Mouse (Mus musculus) limb, embryonic 10.5 days (tissue): Measurements from ENCODE around the gene Dglucy. TPM values are rescaled to one million over a fixed set of nuclear protein-coding genes. Genes with fewer than 3 reads are reported as not detected.

Source experiments
- DNase-seq: peaks from one replicate; pipeline ENCODE4 v3.0.0-alpha.2; 2017; ENCODE audit warnings: low spot score
- H3K27ac ChIP-seq: fragments of 300-500 bp; sonication (generic); 2 replicates; pipeline ENCODE4 v1.5.1; 2016; ENCODE audit warnings: mild to moderate bottlenecking
- H3K27me3 ChIP-seq: fragments of 300-500 bp; sonication (generic); 2 replicates; pipeline ENCODE4 v1.6.1; 2016; ENCODE audit warnings: low read depth, mild to moderate bottlenecking; ENCODE audit not compliant: poor library complexity, severe bottlenecking
- H3K36me3 ChIP-seq: fragments of 300-500 bp; sonication (generic); 2 replicates; pipeline ENCODE4 v1.6.1; 2016; ENCODE audit warnings: mild to moderate bottlenecking, moderate library complexity
- H3K4me1 ChIP-seq: fragments of 300-500 bp; sonication (generic); 2 replicates; pipeline ENCODE4 v1.6.1; 2016
- H3K4me3 ChIP-seq: fragments of 300-500 bp; sonication (generic); 2 replicates; pipeline ENCODE4 v1.5.1; 2016; ENCODE audit warnings: mild to moderate bottlenecking, moderate library complexity
- H3K9me3 ChIP-seq: fragments of 300-500 bp; sonication (generic); replicated peaks from 2 replicates; pipeline ENCODE4 v1.6.1; 2016; ENCODE audit warnings: mild to moderate bottlenecking
- WGBS: fragments of 180-500 bp; shearing (Covaris S2); methylation state at CpG from one replicate; pipeline ENCODE4 v1.1.7; 2016; 5-methylcytosine and 5-hydroxymethylcytosine counted together
- polyA plus RNA-seq: library from polyadenylated mRNA; unstranded; fragments of >200 nt; fragmentation: Nextera tagmentation; extraction: Ambion mirVana; gene quantifications from 2 replicates; pipeline ENCODE4 v1.2.1, GENCODE M21; 2016

The Dglucy gene
- polyA plus RNA-seq, 1 experiment from 2014 or later, result 0.41 TPM

- Histone ChIP-seq H3K9me3 (no peaks in the 10 kb centered on the region), H3K4me1 (peaks cover 23% of the 10 kb centered on the region), H3K27me3 (peaks cover 34% of the 10 kb centered on the region), H3K4me3 (peak within 1 kb of the TSS; percentile 57), H3K27ac (0 out of 2 replicates have a peak within 1 kb of the TSS, but pooled peaks have one; percentile 14), H3K36me3 (0 out of 2 replicates have a peak, but pooled peaks cover under 1% of the 10 kb centered on the region)
- WGBS, result 2% methylated on average over 39 of the region's 39 CpGs
- DNase-seq, result peak; percentile 69
Measured at GRCm38 (mm10) chr12:100907598-100908297, 128.9 kb downstream of the Dglucy start, which contains the start of gene Gpr68. Gene Gpr68, minus strand, starts transcription at chr12:100908198.

DNA sequence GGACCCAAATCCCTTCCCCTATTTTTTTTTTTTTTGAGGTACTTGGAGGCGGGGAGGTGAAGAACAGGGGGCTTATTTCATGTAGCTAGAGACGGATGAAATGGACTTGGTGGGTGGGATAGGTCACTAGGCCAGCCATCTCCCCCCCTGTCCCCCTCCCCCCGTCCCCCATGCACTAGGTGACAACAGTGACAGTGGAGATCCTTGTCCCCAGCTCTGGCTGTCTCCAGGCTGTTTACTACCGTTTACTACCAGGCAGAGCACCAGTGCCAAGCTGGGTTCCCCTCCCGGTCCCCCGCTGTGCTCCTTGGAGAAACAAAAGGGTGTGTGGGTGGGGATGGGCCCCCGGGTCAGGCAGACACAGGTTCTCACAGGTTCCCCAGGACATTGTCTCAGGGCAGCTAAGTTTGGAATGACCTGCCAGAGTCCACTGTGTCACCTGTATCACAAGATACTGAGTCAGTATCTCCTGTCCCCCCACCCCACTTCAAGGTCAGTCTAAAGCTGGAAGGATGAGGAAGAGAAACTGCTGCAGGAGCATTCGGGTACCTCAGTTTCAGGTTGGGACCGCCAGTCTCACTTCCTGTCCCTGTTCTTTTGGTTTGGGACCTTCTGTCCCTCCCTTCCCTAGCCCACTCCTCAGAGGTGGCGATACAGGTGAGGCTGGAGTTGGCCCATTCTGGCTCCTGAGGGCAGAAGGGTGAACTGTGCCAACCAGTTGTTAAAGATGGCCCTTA is 129.6 kb downstream of the Dglucy start:
- Histone ChIP-seq H3K27ac (0 out of 2 replicates have a peak overlapping the region, but pooled peaks have one; percentile 14), H3K4me1 (peaks cover 31% of the 10 kb centered on the region), H3K36me3 (0 out of 2 replicates have a peak, but pooled peaks cover 5% of the 10 kb centered on the region), H3K27me3 (peaks cover 34% of the 10 kb centered on the region), H3K4me3 (peak overlapping the region; percentile 57), H3K9me3 (no peaks in the 10 kb centered on the region)
- DNase-seq, result no peak
- 22% methylated on average over 10 of the region's 10 CpGs for WGBS

DNA sequence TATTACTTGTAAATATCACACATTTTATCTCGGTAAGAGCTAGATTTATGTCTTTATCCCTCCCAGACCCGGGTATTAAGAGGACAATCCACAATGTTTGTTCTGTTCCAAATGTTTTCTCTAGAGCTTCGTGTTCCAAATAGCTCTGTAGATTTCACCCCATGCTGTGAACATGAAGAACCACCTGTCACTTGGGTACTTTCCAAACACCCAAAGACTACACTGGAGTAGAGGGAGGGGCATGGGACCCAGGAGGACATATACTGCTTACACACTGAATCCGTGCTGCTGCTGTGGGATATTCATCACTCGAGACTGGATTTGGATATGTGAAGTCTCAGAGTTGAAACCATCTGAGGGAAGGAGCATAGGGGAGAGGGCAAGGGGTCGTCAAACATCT is 130.9 kb downstream of the Dglucy start:
- 70% methylated on average over 6 of the region's 6 CpGs for WGBS
- peaks cover 6% of the 10 kb centered on the region; the same call in 1 of the 2 replicates for H3K36me3 ChIP-seq
- no peaks in the 10 kb centered on the region for H3K9me3 ChIP-seq
- H3K27ac ChIP-seq, result no peak overlapping the region
- H3K4me3 ChIP-seq, result no peak overlapping the region
- peaks cover 34% of the 10 kb centered on the region for H3K27me3 ChIP-seq
- peaks cover 31% of the 10 kb centered on the region for H3K4me1 ChIP-seq
- no peak for DNase-seq

GRCm38 (mm10) chr12:100910731-100911130 is 131.9 kb downstream of the Dglucy start:
- Histone ChIP-seq H3K27me3 (peaks cover 34% of the 10 kb centered on the region), H3K36me3 (peaks cover 9% of the 10 kb centered on the region; the same call in 1 of the 2 replicates), H3K4me1 (peaks cover 31% of the 10 kb centered on the region), H3K27ac (no peak overlapping the region), H3K9me3 (no peaks in the 10 kb centered on the region), H3K4me3 (no peak overlapping the region)
- no peak for DNase-seq
- WGBS, result 84% methylated on average over 12 of the region's 12 CpGs

GRCm38 (mm10) chr12:100924646-100925339 is 145.9 kb downstream of the Dglucy start:
- no peaks in the 10 kb centered on the region for H3K9me3 ChIP-seq
- no peak overlapping the region for H3K4me3 ChIP-seq
- H3K36me3 ChIP-seq, result peaks cover 26% of the 10 kb centered on the region
- H3K27me3 ChIP-seq, result no peaks in the 10 kb centered on the region
- no peak overlapping the region for H3K27ac ChIP-seq
- no peaks in the 10 kb centered on the region for H3K4me1 ChIP-seq
- DNase-seq, result no peak
- 88% methylated on average over 15 of the region's 15 CpGs for WGBS

DNA sequence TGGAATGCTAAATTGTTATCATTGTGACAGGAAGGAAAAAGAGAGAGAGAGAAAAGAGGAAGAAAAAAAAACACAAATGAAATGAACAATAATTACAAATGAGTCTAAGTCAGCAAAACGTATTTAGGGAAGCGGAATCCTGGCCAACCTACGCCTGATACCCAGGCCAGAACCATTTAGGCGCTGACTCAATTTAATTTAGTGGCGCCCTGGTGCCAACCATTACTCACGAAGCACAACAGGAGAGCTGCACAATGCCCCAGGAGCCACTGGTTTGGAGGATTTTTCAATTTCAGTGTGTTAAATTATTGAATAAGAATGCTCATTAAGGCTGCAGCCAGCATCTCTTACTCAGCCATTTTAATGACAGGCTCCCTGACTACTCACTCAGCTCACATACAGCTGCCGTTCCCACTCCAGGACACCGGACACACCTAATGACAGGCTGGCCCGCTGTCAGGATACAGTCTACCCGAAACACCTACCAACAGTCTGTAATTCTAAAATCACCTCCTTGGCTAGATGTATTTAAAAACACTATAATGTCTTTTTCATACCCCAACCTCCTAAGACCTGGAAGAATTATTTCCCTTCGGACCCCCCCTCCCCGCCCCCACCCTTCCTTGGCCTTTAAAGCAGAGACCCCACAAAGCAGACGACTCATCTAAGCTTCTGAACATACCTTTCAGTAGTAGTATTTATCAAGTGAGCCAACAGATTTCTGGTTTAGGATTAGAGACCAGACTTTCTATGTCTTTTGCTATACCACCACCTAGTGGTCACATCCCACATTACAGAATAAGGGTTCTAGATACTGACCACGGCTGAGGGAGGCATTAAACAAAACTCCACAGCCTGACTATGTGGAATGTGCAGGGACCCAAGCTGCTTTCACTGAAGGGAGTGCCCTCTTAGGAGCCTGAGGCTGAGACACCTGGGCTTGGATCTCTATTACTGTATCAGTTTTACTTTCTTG is 147.1 kb downstream of the Dglucy start:
- peak; percentile 50 for DNase-seq
- Histone ChIP-seq H3K4me1 (no peaks in the 10 kb centered on the region), H3K27me3 (no peaks in the 10 kb centered on the region), H3K27ac (no peak overlapping the region), H3K36me3 (peaks cover 31% of the 10 kb centered on the region), H3K4me3 (no peak overlapping the region), H3K9me3 (no peaks in the 10 kb centered on the region)
- 75% methylated on average over 14 of the region's 14 CpGs for WGBS

DNA sequence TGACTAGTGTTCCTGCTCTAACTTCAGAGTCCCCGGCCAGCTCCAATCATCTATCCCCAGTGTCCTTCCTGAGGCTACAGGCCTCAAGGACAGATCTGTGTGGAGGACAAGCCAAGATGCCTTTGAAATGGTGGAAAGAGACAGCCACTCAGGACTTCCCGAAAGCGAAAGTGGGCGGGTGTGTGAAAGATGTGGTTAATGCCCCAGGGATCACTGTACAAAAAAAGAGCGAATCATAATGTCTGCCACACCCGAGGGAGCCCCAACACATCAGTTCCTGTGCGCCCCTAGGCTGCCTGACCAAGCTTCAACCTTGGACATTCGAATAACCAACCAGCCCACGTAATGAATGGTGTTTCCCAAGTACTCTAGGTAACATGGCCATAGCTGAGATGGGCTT is 149.4 kb downstream of the Dglucy start:
- H3K36me3 ChIP-seq, result peaks cover 34% of the 10 kb centered on the region
- 92% methylated on average over 9 of the region's 9 CpGs for WGBS
- no peaks in the 10 kb centered on the region for H3K27me3 ChIP-seq
- no peak for DNase-seq
- no peaks in the 10 kb centered on the region for H3K4me1 ChIP-seq
- no peak overlapping the region for H3K4me3 ChIP-seq
- H3K9me3 ChIP-seq, result no peaks in the 10 kb centered on the region
- H3K27ac ChIP-seq, result no peak overlapping the region

- Histone ChIP-seq H3K36me3 (peaks cover 40% of the 10 kb centered on the region), H3K9me3 (no peaks in the 10 kb centered on the region)
- WGBS, result 95% methylated on average over 14 of the region's 14 CpGs
Measured at GRCm38 (mm10) chr12:100931653-100932052, 152.8 kb downstream of the Dglucy start.

GRCm38 (mm10) chr12:100934796-100935195 is 155.9 kb downstream of the Dglucy start:
- H3K4me3 ChIP-seq, result no peak overlapping the region
- peaks cover 37% of the 10 kb centered on the region for H3K36me3 ChIP-seq
- no peaks in the 10 kb centered on the region for H3K9me3 ChIP-seq
- 93% methylated on average over 5 of the region's 5 CpGs for WGBS
- no peak overlapping the region for H3K27ac ChIP-seq
- DNase-seq, result no peak
- no peaks in the 10 kb centered on the region for H3K27me3 ChIP-seq
- H3K4me1 ChIP-seq, result peaks cover 7% of the 10 kb centered on the region

More at GRCm38 (mm10) chr12:100931653-100932052, 152.8 kb downstream of the Dglucy start:
- no peaks in the 10 kb centered on the region for H3K27me3 ChIP-seq
- H3K27ac ChIP-seq, result no peak overlapping the region
- H3K4me3 ChIP-seq, result no peak overlapping the region
- DNase-seq, result no peak
- no peaks in the 10 kb centered on the region for H3K4me1 ChIP-seq

DNA sequence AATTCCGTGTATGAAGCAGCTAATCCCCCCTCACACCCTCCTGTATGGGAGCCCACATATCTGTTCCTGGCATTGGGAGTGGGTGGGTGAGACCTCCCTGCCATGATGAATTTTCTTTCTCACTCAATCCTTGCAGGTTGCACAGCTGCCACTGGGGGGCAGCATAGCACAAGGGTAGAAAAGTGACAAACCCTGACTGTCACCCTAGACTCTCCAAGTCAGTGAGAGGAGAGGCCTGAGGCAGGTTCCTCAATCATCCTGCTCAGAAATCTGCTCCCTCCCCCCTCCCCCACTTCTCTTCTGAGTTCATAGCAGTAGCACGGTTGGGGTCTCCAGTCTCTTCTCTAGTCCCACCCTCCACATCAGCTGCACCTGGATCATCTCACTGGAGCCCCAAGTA is 157.3 kb downstream of the Dglucy start:
- Histone ChIP-seq H3K4me1 (peaks cover 7% of the 10 kb centered on the region), H3K36me3 (peaks cover 45% of the 10 kb centered on the region), H3K9me3 (no peaks in the 10 kb centered on the region), H3K4me3 (no peak overlapping the region), H3K27ac (no peak overlapping the region), H3K27me3 (no peaks in the 10 kb centered on the region)
- whole genome bisulfite sequencing, result 20% methylated on average over 2 of the region's 2 CpGs
- DNase-seq, result peak; percentile 85

- Histone ChIP-seq H3K4me3 (no peak overlapping the region), H3K27me3 (no peaks in the 10 kb centered on the region), H3K4me1 (peaks cover 7% of the 10 kb centered on the region), H3K27ac (no peak overlapping the region), H3K36me3 (peaks cover 42% of the 10 kb centered on the region), H3K9me3 (no peaks in the 10 kb centered on the region)
- DNase-seq, result no peak
- WGBS, result 93% methylated on average over 4 of the region's 4 CpGs
Measured at GRCm38 (mm10) chr12:100936737-100937136, 157.9 kb downstream of the Dglucy start.
